Mouse (Mus musculus) lung, embryonic 14.5 days (tissue): ENCODE results near the gene H1foo. TPM values are rescaled to one million over a fixed set of nuclear protein-coding genes. Genes with fewer than 3 reads are reported as not detected.
A peak's percentile ranks its signal among the peaks of the same experiment; 100 is the strongest.

ENCODE experiments used
- ATAC-seq: fragments of 200-750 bp; cut with Nextera tagmentation; 2 replicates; pipeline ENCODE4 v1.8.0; 2017; ENCODE audit warnings: mild to moderate bottlenecking, moderate TSS enrichment, moderate library complexity; ENCODE audit not compliant: insufficient read depth
- DNase-seq: peaks from one replicate; pipeline ENCODE4 v3.0.0-alpha.2; 2015
- H3K27ac ChIP-seq: fragments of 300-500 bp; sonication (generic); 2 replicates; pipeline ENCODE4 v1.5.1; 2014; ENCODE audit warnings: low read depth, mild to moderate bottlenecking, moderate library complexity
- H3K27me3 ChIP-seq: fragments of 300-500 bp; sonication (generic); 2 replicates; pipeline ENCODE4 v1.6.1; 2014; ENCODE audit warnings: low read length, control low read depth; ENCODE audit not compliant: insufficient read depth
- H3K36me3 ChIP-seq: fragments of 300-500 bp; sonication (generic); 2 replicates; pipeline ENCODE4 v1.6.1; 2014; ENCODE audit warnings: control low read depth; ENCODE audit not compliant: insufficient read depth
- H3K4me1 ChIP-seq: fragments of 300-500 bp; sonication (generic); 2 replicates; pipeline ENCODE4 v1.6.1; 2014; ENCODE audit warnings: antibody characterized with exemption, control low read depth; ENCODE audit not compliant: insufficient read depth
- H3K4me2 ChIP-seq: fragments of 300-500 bp; sonication (generic); 2 replicates; pipeline ENCODE4 v1.6.1; 2014; ENCODE audit warnings: mild to moderate bottlenecking
- H3K4me3 ChIP-seq: fragments of 300-500 bp; sonication (generic); 2 replicates; pipeline ENCODE4 v1.5.1; 2014; ENCODE audit warnings: low read depth, low read length
- H3K9ac ChIP-seq: fragments of 300-500 bp; sonication (generic); 2 replicates; pipeline ENCODE4 v1.6.1; 2014
- H3K9me3 ChIP-seq: fragments of 300-500 bp; sonication (generic); 2 replicates; pipeline ENCODE4 v1.6.1; 2016; ENCODE audit warnings: low read depth, low read length, control low read depth
- CTCF ChIP-seq: IDR thresholded peaks from 2 replicates; pipeline ENCODE4 v1.5.1; 2016; ENCODE audit warnings: antibody characterized with exemption, low read depth
- WGBS: fragments of 180-500 bp; shearing (Covaris S2); extraction: QIAGEN DNeasy Blood & Tissue Kit; methylation state at CpG from one replicate; pipeline ENCODE4 v1.1.7; 2014; 5-methylcytosine and 5-hydroxymethylcytosine counted together
- polyA plus RNA-seq: library from polyadenylated mRNA; unstranded; fragments of >200 nt; fragmentation: Nextera tagmentation; extraction: Ambion mirVana; gene quantifications from 2 replicates; pipeline ENCODE4 v1.2.1, GENCODE M21; 2014

The H1foo gene
- polyA plus RNA-seq = not detected in 2 replicates

GRCm38 (mm10) chr6:115944638-115945037 lies at the start of gene H1foo:
Gene H1foo (plus strand): TSS chr6:115944938.
- no peak within 1 kb of the TSS for H3K27ac ChIP-seq
- no peaks in the 10 kb centered on the region for H3K36me3 ChIP-seq
- no peak for ATAC-seq
- H3K4me2 ChIP-seq = no peak within 1 kb of the TSS
- peaks cover 10% of the 10 kb centered on the region; the same call in 1 of the 2 replicates for H3K4me1 ChIP-seq
- no peaks in the 10 kb centered on the region for H3K27me3 ChIP-seq
- H3K9me3 ChIP-seq = no peaks in the 10 kb centered on the region
- TF ChIP-seq CTCF = no peak
- no peak within 1 kb of the TSS for H3K4me3 ChIP-seq
- 90% methylated on average over 5 of the region's 5 CpGs for WGBS
- no peak for DNase-seq
- no peak within 1 kb of the TSS for H3K9ac ChIP-seq

DNA sequence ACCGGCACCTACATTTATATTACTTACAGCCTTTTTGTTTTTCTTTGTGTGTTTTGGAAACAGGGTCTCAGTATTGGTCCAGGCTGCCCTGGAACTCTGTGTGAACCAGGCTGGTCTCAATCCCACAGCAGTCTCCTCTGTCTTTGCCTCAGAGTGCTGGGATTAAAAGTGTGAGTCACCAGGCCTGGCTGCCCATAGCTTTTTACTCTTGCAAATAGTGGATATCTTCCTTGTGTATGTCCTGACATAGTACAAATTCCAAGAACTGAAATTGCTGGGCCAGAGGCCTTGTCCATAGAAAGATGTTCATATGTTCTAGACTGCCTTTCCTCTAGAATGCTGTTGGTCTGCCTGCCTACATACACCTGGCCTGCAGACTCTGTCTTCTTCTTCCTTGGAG lies 48.4 kb upstream of the H1foo start:
- DNase-seq (no peak), ATAC-seq (no peak)
- H3K27ac ChIP-seq = no peak overlapping the region
- H3K4me3 ChIP-seq = no peak overlapping the region
- no peak for TF ChIP-seq CTCF
- peaks cover 11% of the 10 kb centered on the region; the same call in 1 of the 2 replicates for H3K36me3 ChIP-seq
- H3K9me3 ChIP-seq = no peaks in the 10 kb centered on the region
- WGBS = 53% methylated on average over 1 of the region's 1 CpGs
- no peak overlapping the region for H3K4me2 ChIP-seq
- H3K27me3 ChIP-seq = no peaks in the 10 kb centered on the region
- H3K9ac ChIP-seq = no peak overlapping the region
- 0 out of 2 replicates have a peak, but pooled peaks cover 3% of the 10 kb centered on the region for H3K4me1 ChIP-seq

DNA sequence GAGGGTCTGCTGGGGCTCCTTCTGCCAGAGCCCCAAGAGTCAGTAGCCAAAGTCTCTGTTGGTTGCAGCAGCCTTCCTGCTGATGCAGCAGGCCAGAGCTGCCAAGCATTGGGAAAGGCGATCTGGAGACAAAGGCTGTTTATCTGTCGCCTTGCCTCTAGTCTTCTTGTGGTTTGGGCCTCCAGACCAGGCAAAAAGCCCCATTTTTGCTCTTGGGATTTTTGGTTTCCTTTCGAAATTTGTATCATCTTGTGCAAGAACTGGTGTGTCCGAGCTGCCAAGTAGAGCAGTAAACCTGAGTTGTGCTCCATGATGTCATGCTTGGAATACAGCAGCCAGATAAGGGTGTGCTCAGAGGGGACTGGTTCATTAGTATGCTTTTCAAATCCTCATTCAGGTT lies 47.6 kb upstream of the H1foo start:
- 63% methylated on average over 4 of the region's 4 CpGs for WGBS
- H3K27ac ChIP-seq = peak overlapping the region; percentile 55; the same call in 1 of the 2 replicates
- H3K36me3 ChIP-seq = peaks cover 11% of the 10 kb centered on the region; the same call in 1 of the 2 replicates
- no peak overlapping the region for H3K4me3 ChIP-seq
- ATAC-seq (no peak), DNase-seq (peak; percentile 53)
- H3K4me1 ChIP-seq = no peaks in the 10 kb centered on the region
- TF ChIP-seq CTCF = no peak
- no peaks in the 10 kb centered on the region for H3K27me3 ChIP-seq
- H3K4me2 ChIP-seq = no peak overlapping the region
- no peak overlapping the region for H3K9ac ChIP-seq
- no peaks in the 10 kb centered on the region for H3K9me3 ChIP-seq

DNA sequence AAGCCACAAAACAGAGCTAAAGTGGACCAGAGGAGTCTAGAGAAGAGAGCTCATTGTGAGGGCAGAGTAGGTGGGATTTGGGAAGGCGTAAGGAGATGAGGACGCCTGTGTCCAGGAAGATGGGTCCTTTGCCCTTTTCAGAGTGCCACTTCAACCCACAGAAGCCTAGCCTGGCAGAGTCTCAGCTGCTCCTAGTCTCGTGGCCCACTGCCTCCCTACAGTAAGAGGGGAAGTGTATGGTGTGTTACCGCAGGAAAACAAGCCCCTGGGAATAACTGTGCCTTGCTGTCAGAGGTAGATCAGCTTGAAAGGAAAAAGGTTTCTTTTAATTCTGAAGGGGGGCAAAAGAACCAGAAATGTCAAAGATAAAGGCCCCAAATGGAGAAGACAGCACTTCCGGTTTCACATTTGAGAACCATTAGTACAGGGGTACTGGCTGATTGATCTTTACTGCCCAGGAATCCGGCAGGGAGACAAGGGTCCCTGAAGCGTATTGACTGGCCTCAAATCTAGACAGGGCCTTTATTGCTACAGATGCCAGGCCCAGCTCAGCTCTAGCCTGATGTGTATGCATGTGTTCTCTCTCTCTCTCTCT lies 46.7 kb upstream of the H1foo start:
- TF ChIP-seq CTCF = no peak
- 79% methylated on average over 7 of the region's 7 CpGs for WGBS
- Histone ChIP-seq H3K9me3 (no peaks in the 10 kb centered on the region), H3K36me3 (peaks cover 16% of the 10 kb centered on the region; the same call in 1 of the 2 replicates), H3K4me2 (no peak overlapping the region), H3K4me1 (no peaks in the 10 kb centered on the region), H3K27me3 (no peaks in the 10 kb centered on the region), H3K4me3 (no peak overlapping the region), H3K27ac (no peak overlapping the region), H3K9ac (no peak overlapping the region)
- ATAC-seq = no peak
- no peak for DNase-seq

- ATAC-seq (peak; percentile 81), DNase-seq (peak; percentile 87)
- H3K27me3 ChIP-seq = no peaks in the 10 kb centered on the region
- H3K36me3 ChIP-seq = peaks cover 16% of the 10 kb centered on the region; the same call in 1 of the 2 replicates
- no peaks in the 10 kb centered on the region for H3K9me3 ChIP-seq
- 0 out of 2 replicates have a peak, but pooled peaks cover 4% of the 10 kb centered on the region for H3K4me1 ChIP-seq
- 11% methylated on average over 3 of the region's 3 CpGs for WGBS
- H3K9ac ChIP-seq = no peak overlapping the region
- H3K4me3 ChIP-seq = no peak overlapping the region
- peak; percentile 89 for TF ChIP-seq CTCF
- no peak overlapping the region for H3K4me2 ChIP-seq
- peak overlapping the region; percentile 61; the same call in 1 of the 2 replicates for H3K27ac ChIP-seq
These were observed 43.7 kb upstream of the H1foo start for GRCm38 (mm10) chr6:115901062-115901461.

DNA sequence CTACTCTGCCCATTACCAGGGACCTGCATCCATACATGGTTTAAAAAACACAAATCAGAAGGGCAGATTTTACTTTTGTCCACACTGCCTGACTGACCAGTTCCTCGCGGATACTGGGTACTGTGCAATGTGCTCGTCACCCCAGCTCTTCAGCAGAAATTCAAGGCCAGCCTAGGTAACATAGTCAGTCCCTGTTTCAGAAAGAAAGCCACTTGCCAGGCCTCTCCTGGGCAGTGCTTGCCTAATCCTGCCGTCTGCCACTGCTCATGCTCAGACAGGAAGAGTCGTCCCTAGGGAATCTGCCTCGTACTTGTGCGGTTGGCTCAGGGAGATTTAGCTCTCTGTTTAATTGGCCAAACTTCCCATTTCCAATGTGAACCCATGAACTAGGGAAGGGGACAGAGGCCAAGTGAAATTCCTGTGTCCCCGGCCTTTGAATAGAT lies 43.2 kb upstream of the H1foo start:
- TF ChIP-seq CTCF = no peak
- Histone ChIP-seq H3K4me1 (0 out of 2 replicates have a peak, but pooled peaks cover 4% of the 10 kb centered on the region), H3K27me3 (no peaks in the 10 kb centered on the region), H3K9ac (no peak overlapping the region), H3K4me2 (no peak overlapping the region), H3K9me3 (no peaks in the 10 kb centered on the region), H3K27ac (peak overlapping the region; percentile 61; the same call in 1 of the 2 replicates), H3K4me3 (no peak overlapping the region), H3K36me3 (peaks cover 17% of the 10 kb centered on the region; the same call in 1 of the 2 replicates)
- peak; percentile 41 for DNase-seq
- peak; percentile 18; the same call in 1 of the 2 replicates for ATAC-seq
- 81% methylated on average over 8 of the region's 8 CpGs for WGBS

- WGBS = 70% methylated on average over 3 of the region's 3 CpGs
- Histone ChIP-seq H3K9ac (no peak overlapping the region), H3K9me3 (no peaks in the 10 kb centered on the region), H3K4me1 (0 out of 2 replicates have a peak, but pooled peaks cover 4% of the 10 kb centered on the region), H3K27me3 (no peaks in the 10 kb centered on the region), H3K4me3 (no peak overlapping the region), H3K4me2 (no peak overlapping the region), H3K27ac (no peak overlapping the region), H3K36me3 (peaks cover 18% of the 10 kb centered on the region; the same call in 1 of the 2 replicates)
- no peak for ATAC-seq
- no peak for TF ChIP-seq CTCF
- DNase-seq = no peak
These were observed 42.2 kb upstream of the H1foo start for GRCm38 (mm10) chr6:115902545-115902944.
